Mouse (Mus musculus) 3134 (cell line): Measurements from ENCODE around the gene Vmn1r37.
"Not testable (repeated sequence)": the region's sequence is repeated elsewhere in the genome, so short reads cannot be mapped to it uniquely, and the experiment has no call there.

ENCODE experiments used
- DNase-seq: peaks from one replicate; pipeline ENCODE4 v3.0.0-alpha.2; 2011; ENCODE audit warnings: low spot score; ENCODE audit not compliant: insufficient read length; ENCODE audit errors: extremely low read depth

Gene Vmn1r37

DNA sequence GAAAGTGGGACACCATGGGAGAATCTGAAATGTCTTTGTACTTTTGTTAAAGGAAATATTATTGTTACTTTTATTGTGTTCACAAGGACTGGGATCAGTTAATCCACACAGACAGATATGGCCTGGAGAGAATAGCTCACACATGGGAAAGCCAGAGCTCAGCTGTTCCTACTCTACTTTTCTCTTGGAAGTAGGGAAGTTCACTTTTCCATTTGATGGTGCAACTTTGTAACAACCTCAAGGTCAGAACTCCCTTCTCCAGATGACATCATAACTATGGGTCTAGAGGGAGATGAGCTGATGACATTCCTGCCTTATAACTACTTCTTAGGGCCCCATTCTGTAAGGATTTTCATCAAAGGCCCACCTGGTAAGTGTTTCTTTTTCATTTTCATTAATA lies at the start of gene Vmn1r37:
Vmn1r37 (plus strand) TSS at position 301 of the 400 bp plus-strand sequence.
- DNase-seq = not testable (repeated sequence)

DNA sequence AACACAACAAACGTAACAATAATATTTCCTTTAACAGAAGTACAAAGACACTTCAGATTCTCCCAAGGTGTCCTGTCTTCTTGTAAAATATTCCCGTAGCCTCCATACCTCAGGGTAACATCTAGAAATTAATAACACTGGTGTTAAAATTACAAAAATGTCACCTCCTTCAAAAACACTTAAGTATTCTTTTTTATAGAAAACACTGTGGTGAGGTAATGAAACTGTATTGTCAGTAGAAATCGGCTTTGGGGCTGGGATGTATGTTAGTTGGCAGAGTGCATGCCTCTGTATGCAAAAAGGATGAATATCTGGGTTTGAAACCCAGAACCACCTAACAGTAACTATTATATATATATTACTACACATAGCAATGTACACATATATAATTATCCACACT lies 43.4 kb upstream of the Vmn1r37 start, which contains the start of gene Vmn1r35:
Vmn1r35 (minus strand) TSS at position 101 of the 400 bp plus-strand sequence.
- DNase-seq = no peak

DNA sequence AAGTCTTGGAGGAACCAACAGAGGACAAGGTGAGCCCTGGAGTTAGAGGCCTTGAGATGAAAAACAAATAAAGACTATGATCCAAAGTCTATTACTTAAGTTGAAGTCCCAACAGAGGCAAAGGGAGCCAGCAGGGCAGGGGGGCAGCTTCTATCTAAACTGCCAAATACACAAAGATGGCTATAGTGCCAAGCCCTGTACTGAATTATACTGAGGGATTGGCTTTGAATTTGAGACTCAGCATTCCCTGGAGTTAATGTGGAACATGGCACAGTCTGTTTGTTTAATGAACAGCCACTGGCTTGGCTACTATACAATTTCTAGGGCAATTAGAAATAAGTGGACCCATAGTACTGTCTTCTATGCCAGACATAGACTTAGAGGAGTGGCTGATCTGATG lies 20.3 kb upstream of the Vmn1r37 start:
- DNase-seq = no peak

- no peak for DNase-seq
These were observed 15.3 kb upstream of the Vmn1r37 start for GRCm38 (mm10) chr6:66713854-66714253.

DNA sequence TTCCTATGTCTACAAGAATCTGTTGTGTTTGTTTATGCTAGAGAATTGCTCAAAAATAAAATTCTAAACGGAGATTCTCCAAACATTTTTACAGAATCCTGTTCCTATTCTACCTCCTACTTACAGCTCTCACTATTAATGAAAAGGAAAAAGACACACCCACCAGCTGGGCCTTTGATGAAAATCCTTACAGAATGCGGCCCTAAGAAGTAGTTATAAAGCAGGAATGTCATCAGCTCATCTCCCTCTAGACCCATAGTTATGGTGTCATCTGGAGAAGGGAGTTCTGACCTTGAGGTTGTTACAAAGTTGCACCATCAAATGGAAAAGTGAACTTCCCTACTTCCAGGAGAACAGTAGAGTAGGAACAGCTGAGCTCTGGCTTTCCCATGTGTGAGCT lies 10.1 kb upstream of the Vmn1r37 start, which contains the start of gene Vmn1r36:
Vmn1r36 (minus strand) TSS at position 101 of the 400 bp plus-strand sequence.
- DNase-seq = not testable (repeated sequence)

GRCm38 (mm10) chr6:66782527-66782926 lies 53.3 kb downstream of the Vmn1r37 start, which contains the start of gene Vmn1r38:
TSS of gene Vmn1r38 (minus strand) at chr6:66782627.
- DNase-seq = not testable (repeated sequence)
